9 mouse cellular contexts compared by ENCODE assay signal in genomic region chr9:84117337-84117736, GRCm38 (mm10).
DNase-seq lines count a peak whose midpoint lies in the region; ATAC-seq and TF ChIP-seq lines count a peak whose summit lies in the region.
"Had no signal": no experiment of that assay in that cellular context is flagged by ENCODE, and none has a peak within 500 bp of the region (broad histone marks: within the 10 kb centered on the region; RNA-seq: fewer than 3 reads in every experiment).

No protein-coding gene starts in this region.

- TF ChIP-seq CTCF in kidney, postnatal 0 days (IDR thresholded peaks at IDR 0.05; ENCODE audit: low read depth) = peak; percentile 61
- TF ChIP-seq CTCF in embryonic fibroblast, embryonic 13.5 days (IDR thresholded peaks at IDR 0.05; ENCODE audit: borderline replicate concordance, insufficient read depth, low read length) = peak; percentile 20; the same call in 1 of the 2 replicates

- no peaks in the 10 kb centered on the region for H3K9me3 ChIP-seq in kidney, postnatal 0 days (replicated peaks; ENCODE audit: low read length)

- H3K27me3 ChIP-seq in kidney, postnatal 0 days (ENCODE audit: insufficient read depth, low read length) = no peaks in the 10 kb centered on the region

- H3K4me2 ChIP-seq in kidney, postnatal 0 days (ENCODE audit: low read length) = no peak overlapping the region

- H3K27ac ChIP-seq in kidney, postnatal 0 days = no peak overlapping the region
- H3K27ac ChIP-seq in embryonic fibroblast, embryonic 13.5 days (ENCODE audit: insufficient read depth, low read length) = no peak overlapping the region

- WGBS in kidney, postnatal 0 days = 61% methylated on average over 5 of the region's 5 CpGs

- H3K4me3 ChIP-seq in kidney, postnatal 0 days (replicated peaks; ENCODE audit: low read depth, low read length) = no peak overlapping the region
- H3K4me3 ChIP-seq in embryonic fibroblast, embryonic 13.5 days (ENCODE audit: insufficient read depth, low read length) = no peak overlapping the region

- H3K9ac ChIP-seq in kidney, postnatal 0 days (ENCODE audit: low read depth, low read length) = no peak overlapping the region

- TF ChIP-seq POLR2A in embryonic fibroblast, embryonic 13.5 days (IDR thresholded peaks at IDR 0.05; ENCODE audit: low read depth, low read length) = no peak

- H3K4me1 ChIP-seq in kidney, postnatal 0 days (replicated peaks; ENCODE audit: insufficient read depth, low read length) = no peaks in the 10 kb centered on the region
- H3K4me1 ChIP-seq in embryonic fibroblast, embryonic 13.5 days (ENCODE audit: control insufficient read depth, insufficient read depth, low read length) = 0 out of 2 replicates have a peak, but pooled peaks cover 4% of the 10 kb centered on the region

- H3K36me3 ChIP-seq in kidney, postnatal 0 days (ENCODE audit: insufficient read depth, low read length) = no peaks in the 10 kb centered on the region

- DNase-seq in cerebellum, postnatal 10 days = peak; percentile 45 to 47
- DNase-seq in cerebellum, postnatal 25 days = no peak
- DNase-seq in kidney, postnatal 0 days (ENCODE audit: low spot score) = no peak
- DNase-seq in kidney, postnatal 14 days = no peak
- DNase-seq in 3T3-L1 (ENCODE audit: low read depth, low spot score) = peak; percentile 20
- DNase-seq in layer of hippocampus, adult 11-12 months (ENCODE audit: low spot score) = no peak
- no peak for DNase-seq in gastrocnemius, postnatal 10 days
- DNase-seq: cerebellum, adult 9-11 months had no signal

- ATAC-seq in kidney, postnatal 0 days (replicated peaks; ENCODE audit: low FRiP score, low read depth) = no peak

Comparison
In these comparisons a context has a peak if more than half of its experiments do, and no peak if none do; other contexts are left out.
1. DNase-seq: peak in cerebellum, postnatal 10 days (2 of 2) and 3T3-L1 (single experiment); none in cerebellum, postnatal 25 days (0 of 2), kidney, postnatal 0 days (single experiment), kidney, postnatal 14 days (single experiment), layer of hippocampus, adult 11-12 months (single experiment) and gastrocnemius, postnatal 10 days (single experiment).